Mouse (Mus musculus): Measurements from ENCODE around the gene Ssr1.

Ssr1 gene

DNA sequence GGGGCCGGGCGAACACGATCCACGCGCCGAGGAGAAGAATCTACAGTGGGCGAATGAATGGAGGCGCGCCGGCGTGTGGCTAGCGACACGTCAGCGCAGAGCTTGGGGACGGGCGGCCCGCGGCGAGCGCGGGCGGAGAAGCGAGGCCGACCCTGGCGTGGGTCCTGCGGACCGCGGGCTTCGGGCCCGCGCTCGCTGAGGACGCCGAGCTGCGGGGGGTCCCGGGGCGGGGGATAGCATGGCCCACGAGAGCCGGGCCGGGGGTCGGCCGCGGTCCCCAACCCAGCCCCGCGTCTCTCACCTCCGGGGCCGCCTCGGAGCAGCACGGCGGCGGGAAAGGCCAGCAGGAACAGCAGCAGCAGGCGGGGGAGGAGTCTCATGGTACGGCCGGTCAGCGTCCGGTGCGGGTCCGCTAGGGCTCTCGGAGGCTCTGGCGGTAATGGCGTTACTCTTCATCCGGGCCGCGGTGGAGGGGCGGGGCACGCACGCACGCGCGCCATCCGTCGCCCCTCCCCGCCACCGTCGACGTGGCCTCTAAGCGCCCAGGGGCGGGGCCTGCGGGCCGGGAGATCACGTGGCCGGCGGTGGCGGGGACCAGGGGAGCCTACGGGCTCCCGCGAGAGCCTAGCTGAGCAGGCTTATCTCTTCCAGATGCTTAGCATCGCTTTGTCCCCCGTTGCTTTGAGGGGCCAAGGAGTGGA, at the start of gene Ssr1:
Gene Ssr1, minus strand, starts transcription at position 514 of the 701 bp plus-strand sequence.
- in situ Hi-C loops (cut with MseI, MboI): no loop called here

DNA sequence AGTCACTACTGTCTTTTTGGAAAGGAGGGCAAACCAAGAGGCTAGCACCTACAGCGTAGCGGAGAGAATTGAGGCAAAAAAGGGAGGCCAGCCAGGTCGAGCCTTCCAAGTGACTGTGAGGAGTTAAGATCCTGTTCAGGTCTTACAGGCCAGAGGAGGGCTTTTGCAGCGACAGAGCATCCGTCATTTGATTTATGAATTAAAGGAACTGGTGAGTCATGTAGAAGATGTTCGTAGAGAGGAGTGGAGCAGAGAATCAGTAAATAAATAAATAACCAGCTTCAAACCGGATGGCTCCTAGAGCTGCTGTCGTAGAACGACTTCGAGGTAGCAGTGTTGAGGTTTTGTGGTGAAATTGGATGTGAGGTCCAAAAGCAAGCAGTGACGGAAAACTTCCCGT, 43.8 kb upstream of the Ssr1 start:
- in situ Hi-C loops (cut with MseI, MboI): no loop called here

DNA sequence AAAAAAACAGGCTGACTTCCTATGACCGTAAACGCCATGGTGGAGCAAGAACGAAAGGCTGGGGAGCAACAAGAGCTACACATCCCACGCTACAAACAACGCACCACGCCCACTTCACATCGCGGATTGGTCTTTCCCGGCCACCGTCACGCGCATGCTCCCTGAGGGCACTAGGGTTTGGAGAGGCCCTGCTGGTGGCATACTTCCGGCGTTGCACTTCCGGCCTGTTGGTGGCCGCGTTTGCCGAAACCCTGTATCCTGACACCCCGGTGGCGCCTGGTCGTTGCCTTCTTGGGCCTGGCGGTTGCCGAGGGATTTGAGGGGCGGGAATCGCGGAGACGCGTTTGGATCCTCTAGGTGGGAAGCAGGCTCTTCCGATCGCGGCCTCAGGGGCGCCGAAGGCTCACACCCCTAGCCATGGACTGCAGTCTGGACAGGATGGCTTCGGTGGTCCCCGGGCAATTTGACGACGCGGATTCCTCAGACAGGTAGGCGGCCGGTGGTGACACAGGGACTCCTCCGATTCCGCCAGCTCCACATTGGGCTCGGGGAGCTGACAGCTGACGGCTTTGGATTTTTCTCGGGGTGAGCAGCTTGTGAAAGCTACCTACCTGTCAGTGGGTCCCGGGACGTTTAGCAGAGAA, 43.1 kb upstream of the Ssr1 start, which contains the start of gene Cage1:
Gene Cage1, minus strand, starts transcription at position 26 of the 644 bp plus-strand sequence.
- in situ Hi-C loops (cut with MseI, MboI): no loop called here

DNA sequence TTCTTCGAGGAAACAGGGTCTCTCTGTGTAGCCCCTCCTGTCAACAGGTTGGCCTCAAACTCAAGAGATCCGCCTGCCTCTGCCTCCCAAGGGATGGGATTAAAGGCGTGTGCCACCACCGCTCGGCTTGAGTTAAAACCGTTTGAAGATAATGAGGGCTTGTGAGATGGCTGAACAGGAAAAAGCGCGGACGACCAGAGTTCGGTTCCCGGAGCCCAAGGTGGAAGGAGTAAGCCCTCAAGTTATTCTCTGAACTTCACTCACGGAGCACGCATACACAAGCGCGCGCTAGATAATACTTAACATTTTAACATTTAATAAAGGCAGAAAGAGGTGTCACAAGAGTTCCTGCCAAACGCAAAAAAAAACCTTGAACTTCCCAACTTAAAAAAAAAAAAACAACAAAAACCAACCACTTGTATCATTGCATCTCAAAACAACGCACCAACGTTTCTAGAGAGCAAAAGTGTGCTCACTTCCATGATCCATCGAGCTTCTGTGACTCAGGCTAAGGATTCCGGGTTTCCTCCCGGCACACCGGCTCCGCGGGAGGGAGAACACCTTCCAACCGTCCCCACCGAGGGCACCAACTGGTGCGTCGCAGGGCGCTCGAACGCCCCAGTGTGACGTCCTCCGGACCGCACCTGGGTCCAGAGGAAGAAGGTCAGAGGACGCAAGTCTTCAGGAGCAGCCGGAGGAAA, 42.5 kb upstream of the Ssr1 start, which contains the start of gene Riok1:
Gene Riok1, plus strand, starts transcription at position 653 of the 701 bp plus-strand sequence.
- in situ Hi-C loops (cut with MseI, MboI): no loop called here

DNA sequence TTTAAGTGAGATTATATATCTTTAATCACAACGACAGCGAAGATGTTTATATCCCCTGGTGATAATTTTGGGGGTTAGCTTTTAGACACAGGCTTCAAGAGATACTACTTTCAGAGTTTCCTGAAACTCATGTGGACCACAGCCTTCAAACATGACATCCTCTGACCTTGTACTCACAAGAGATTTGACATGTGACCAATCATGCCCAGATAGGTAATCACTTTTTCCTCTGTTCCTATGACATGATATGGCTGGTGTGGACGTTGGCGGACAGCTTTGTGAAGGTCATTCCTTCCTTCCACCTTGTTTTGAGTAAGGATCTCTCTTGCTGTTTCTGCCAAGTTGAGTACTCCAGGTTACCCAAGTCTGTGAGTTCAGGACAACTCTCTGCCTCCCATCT, 34.4 kb upstream of the Ssr1 start:
- in situ Hi-C loops (cut with MseI, MboI): no loop called here

DNA sequence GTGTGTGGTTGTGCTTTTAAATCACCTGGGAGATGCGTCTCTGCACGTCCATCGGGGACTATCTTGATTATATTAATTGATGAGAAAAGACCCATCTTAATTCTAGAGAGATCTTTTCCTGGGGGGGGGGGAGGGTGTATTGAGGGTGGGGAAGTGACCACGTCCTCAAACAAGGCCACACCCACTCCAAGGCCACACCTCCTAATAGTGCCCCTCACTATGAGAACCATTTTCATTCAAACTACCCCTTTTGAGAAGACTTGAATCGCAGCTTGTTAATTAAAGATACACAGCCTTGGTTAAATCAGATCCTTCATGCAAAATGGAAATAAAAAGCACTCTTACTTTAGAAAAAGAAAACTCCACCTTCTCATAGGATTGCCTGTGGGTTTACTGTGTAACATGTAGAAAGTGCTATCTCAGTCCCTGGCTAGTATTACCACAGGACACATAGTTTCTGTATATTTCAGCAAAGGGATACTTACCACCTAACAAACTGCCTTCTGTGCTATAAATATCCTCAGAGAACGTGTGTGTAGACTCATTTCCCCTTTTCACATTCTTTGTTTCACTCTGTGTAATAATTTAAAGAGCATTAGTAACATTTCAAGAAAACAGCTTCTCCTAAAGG, 33.7 kb upstream of the Ssr1 start:
- in situ Hi-C loops (cut with MseI, MboI): no loop called here

DNA sequence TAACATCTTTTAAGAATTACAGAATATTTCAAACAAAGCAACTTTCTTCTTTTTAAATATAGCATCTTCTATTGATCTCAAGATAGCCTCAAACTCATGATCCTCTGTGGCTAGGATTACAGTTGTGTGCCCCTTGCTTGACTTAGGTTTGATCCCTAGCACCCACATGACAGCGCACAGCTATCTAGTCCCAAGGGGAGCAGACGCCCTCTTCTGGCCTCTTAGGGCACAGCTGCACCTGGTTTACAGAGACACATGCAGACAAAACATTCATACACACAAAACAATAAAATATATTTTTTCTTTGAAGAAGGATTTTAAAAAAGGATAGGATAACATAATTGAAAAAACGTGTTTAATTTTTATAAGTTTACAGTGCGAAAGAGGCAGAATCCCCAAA, 31.9 kb upstream of the Ssr1 start:
- in situ Hi-C loops (cut with MseI, MboI): no loop called here

DNA sequence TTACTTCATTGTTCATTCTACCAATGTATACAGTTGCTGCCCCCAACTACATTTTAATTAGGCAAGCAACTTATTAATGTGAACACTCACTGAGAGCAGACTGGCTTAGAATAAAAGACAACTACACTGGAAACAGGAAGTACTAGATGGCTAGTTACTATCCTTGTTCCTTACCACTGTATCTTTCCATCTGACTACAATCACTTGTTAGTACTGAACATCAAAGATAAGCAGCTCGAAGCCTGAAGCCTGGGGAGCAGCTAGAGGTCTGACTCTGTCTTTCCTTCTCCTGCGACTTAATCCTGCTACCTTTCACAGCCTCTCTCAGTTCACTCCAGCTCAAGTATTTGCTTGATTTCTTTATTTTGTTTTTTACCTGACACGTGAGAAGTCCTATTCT, 24.8 kb upstream of the Ssr1 start:
- in situ Hi-C loops (cut with MseI, MboI): no loop called here

DNA sequence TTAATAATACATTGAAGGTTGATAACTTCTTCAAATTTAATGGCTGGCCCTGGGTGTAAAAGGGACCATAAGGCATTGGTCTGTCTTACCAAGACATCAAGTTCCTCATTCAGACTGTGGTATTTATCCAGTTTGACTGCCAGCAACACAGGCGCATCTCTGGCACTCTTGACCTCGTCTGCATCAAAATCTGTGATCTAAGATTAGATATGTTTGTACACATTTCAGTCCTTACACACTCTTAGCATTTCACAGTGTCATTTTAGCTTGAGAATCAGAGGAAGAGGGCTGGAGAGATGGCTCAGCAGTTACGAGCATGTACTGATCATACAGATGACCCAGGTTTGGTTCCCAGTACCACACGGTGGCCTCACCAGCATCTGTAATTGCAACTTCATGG, 21.6 kb upstream of the Ssr1 start:
- in situ Hi-C loops (cut with MseI, MboI): no loop called here

DNA sequence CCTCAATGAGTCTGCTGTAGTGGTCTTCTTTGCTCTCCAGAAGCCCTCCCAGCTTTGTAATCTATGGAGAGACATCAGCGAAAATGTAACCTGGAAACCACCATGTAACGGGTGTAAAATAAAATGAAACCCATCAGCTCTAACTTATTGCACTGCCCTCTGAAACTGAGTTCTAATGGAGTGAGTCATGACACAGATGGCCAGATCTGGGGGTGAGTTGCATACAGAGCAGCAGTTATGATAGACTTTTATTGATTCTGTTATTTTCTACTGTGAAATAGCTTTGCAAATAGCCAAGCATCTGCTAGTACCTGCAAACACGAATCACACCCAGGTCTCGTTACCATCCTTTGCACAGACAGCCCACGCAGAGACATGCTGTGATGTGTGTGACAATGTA, 18.4 kb upstream of the Ssr1 start:
- in situ Hi-C loops (cut with MseI, MboI): no loop called here

DNA sequence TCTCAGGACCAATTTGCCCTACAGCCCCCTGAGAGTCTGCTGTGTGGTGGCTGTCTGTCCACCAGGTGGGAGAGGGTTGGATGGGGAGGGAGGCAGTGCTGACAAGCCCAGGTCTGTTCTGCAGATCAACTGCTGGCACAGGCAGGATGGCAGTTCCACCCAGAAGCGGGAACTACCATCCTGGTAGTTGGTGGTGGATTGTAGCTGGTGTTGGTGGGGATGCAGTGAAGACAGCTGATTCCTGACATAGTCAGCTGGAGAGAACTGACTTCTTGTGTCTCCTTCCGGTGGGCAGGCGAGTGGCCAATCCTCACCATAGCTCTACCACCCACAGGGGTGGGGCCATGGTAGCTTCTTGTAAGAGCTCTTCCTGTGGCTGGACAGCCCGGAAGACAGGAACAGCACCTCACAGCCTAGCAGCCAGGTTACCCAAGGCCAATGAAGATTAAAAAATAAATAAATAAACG, 16.5 kb upstream of the Ssr1 start:
- in situ Hi-C loops (cut with MseI, MboI): no loop called here

DNA sequence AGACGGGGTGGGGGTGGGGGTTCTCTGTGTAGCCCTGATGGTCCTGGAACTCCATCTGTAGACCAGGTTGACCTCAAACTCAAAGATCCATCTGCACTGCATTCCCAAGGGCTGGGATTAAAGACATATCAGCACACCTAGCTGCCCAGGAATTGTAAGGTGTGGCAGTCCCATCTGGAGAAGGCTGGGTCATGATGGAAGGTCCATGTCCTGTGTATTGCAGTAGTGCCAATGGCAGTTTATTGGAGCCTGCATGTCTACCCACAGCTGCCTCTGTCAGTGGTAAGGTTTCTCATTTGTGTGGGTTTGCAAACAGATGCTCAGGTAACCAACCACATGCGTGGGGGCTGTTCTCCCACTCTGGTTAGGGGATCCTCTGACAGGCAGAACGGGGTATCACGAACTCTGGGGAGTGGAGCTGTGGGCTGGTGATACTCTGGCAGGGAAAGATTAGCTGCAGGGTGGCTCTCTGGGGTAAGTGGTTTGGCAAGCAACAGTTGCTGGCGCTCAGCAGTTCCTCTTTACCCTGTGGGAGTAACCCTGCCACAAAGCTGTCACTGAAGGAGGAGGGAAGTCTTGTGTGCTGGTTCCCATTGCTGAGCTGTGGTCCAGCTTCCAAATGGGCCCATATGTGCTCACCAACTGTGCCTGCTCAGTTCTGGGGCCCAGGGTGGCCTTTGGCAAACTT, 15.8 kb upstream of the Ssr1 start:
- in situ Hi-C loops (cut with MseI, MboI): no loop called here

DNA sequence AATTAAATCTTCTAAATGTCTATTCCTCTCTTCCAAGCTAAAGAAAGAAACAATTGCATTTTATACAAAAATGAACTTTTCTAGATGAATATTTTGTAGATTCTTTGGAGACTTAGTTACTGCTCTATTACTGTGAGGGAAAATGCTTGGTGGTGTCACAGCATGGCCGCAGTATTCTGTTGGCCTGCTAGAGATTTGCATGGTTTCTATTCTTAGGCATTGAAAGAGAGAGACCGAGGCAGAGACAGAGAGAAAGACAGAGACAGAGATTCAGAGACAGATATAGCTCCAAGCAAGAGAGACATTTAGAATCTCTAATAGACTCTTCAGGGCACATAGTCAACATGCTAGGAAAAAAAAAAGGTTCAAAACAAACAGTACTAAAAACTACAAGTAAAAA, 14.0 kb upstream of the Ssr1 start:
- in situ Hi-C loops (cut with MseI, MboI): no loop called here

DNA sequence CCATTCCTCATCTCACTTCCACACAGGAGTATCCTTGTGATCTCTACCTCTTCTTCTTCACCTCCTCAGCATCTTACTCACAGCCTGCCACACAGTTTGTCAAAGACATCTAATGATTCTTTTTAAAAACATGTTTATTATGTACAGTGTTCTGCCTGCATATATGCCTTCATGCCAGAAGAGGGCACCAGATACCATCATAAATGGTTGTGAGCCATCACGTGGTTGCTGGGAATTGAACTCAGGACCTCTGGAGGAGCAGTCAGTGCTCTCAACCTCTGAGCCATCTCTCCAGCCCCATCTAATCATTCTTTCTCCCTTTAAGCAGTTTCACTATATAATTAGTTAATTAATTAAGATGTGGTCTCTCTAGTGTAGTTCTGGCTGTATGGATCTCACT, 8.4 kb upstream of the Ssr1 start:
- in situ Hi-C loops (cut with MseI, MboI): no loop called here

DNA sequence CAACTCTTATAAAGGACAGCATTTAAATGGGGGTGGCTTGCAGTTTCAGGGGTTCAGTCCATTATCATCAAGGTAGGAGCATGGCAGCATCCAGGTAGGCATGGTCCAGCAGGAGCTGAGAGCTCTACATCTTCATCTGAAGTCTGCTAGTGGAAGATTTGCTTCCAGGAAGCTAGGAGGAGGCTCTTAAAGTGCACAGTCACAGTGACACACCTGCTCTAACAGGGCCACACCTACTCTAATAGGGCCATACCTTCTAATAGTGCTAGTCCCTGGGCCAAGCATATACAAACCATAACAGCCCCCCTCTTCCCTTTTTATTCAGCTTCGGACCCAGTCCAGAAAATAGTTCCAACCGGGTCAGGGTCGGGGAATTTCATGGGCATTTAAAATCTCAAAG, 5.7 kb upstream of the Ssr1 start:
- in situ Hi-C loops (cut with MseI, MboI): no loop called here

DNA sequence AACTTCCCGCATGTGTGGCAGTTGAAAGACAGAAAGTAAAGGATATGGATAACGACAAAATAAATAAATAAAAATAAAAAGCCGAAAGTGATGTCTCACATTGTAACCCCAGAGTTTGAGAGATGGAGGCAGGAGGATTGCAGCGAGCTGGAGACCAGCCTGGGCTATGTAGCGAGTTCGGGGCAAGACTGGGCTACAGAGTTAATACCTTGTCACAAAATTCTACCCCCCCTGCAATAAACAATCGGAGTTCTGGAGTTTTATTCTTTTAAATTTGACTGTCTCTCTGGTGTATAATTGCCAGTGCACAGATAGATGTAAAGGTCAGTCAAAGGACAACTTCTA, 360 bp upstream of the Ssr1 start:
- in situ Hi-C loops (cut with MseI, MboI): no loop called here

DNA sequence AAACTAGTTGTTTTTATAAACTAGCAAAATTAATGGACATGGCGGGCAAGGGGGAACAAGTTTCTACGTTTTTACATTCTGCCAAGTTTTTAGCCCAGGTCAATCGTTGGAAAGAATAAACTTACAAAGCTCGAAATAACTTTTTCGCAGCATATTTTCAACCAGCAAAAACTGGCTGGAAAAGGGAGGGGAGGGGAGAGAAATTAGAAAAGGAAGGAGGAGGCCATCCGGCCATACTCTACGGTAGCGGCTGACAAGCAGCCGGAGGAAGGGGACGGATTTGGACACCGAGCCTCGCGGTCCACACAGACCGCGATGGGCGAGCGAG, 677 bp downstream of the Ssr1 start:
- in situ Hi-C loops (cut with MseI, MboI): no loop called here

DNA sequence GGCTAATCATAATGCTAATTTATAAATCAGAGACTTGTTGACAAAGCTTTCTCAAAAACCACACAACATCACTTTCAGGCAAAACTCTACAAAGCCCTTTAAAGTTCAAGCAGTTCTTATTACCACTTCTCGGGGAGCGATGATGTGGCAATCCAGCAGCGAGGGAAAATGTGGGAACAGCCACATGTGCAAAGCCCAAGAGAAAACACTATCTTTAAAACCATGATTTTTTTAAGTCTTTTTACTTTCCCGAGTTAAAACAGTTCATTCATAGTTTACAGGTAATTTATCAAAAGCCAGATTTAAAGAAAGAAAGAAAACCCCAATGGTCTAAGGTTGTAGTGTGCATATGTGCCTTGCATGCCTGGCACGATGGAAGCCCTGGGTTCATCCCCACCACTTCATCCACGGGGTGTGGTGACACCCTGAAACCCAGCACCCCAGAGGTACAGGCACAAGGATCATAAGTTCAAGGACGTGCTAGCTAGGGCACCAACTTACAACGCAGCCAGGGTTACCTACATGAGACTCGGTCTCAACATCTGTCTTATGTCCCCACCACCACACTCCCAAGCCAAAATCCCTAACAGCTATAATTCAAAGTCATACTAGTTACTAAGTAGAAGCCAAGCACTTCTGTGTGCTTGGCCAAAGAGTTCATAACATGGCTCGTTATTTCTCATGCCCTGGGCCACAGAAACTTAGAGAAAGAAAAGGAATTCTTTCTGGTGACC, 1.2 kb downstream of the Ssr1 start:
- in situ Hi-C loops (cut with MseI, MboI): no loop called here

DNA sequence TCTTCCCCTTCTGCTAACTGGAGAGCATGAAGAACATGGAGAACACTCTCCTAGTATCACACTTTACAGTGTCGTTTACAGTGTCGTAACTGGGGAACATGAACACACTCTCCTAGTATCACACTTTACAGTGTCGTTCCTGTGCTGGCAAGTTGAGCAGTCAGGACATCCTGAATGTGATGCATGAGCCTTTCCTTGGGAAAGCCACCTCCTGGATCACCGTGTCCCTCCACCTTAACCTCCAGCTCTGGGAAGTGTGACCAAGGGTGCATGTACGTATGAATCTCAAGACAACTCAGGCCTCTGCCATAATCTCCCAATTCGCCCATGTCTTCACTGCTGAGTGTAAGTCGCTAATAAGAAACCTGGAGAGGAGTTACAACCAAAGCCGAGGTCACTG, 4.3 kb downstream of the Ssr1 start:
- in situ Hi-C loops (cut with MseI, MboI): no loop called here

DNA sequence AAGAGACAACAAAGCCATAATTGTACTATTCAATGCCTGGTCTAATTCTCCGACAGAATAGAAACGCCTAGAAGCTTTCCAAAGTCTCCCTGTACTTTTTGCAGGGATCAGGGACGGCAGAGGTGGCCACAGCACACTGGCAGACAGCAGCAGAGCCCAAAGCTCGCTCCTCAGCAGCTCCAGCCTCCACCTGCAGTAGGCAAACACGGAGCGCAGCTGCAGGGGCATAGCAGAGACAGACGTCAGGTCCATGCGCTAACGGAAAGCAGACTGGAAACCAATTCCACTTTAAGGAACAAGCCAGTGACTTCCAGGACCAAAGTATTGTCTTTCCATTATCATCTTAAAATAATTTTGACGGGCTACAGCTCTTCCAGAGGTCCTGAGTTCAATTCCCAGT, 7.9 kb downstream of the Ssr1 start:
- in situ Hi-C loops (cut with MseI, MboI): no loop called here

DNA sequence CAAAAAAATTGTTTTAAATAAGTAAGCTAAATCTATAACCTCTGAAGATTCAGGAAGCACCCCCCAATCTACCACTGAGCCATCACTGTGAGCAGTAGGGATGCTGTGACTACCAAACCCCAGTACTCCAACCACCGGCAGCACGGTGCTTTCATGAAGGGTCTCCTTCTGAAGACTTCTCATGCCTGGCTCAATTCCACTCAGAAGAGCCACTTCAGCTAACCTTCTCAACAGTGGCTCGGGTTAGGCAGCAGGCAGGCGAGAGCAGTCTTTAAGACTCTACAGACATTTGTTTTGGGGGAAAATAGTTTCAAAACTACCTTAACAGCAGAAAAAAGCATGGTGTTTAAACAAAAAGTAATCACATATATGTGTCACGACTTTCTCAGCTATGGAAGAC, 13.0 kb downstream of the Ssr1 start:
- in situ Hi-C loops (cut with MseI, MboI): no loop called here

All from mouse trophoblast stem cell (cell line).